Comparison of ENCODE assay signal across 8 mouse cellular contexts in the genomic region with DNA sequence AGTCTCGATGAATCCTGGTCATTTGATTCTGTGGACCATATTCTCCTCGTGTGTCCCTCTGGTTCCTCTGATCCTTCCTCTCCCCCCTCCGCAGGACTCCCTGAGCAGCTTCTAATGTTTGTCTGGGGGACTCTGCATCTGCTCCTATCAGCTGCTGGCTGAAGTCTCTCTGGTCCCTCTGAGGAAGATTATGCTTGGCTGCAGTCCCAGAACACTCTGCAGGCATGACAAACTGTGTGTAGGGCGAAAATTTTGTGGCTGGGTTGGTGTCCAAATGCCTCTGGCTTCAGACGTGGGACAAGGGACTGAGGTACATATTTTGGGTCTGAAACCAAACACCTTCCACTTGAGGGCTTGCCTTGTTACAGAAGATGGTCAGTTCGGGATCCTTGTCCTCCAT. TPM values are rescaled to one million over a fixed set of nuclear protein-coding genes. Genes with fewer than 3 reads are reported as not detected.
DNase-seq lines count a peak whose midpoint lies in the region; ATAC-seq lines count a peak whose summit lies in the region.

No protein-coding gene starts in this region.

- H3K27me3 ChIP-seq in intestine, embryonic 16.5 days (replicated peaks; ENCODE audit: control insufficient read depth, insufficient read depth, low read length), result no peaks in the 10 kb centered on the region

- H3K9me3 ChIP-seq in intestine, embryonic 16.5 days (ENCODE audit: control insufficient read depth, low read length), result no peaks in the 10 kb centered on the region

- H3K36me3 ChIP-seq in intestine, embryonic 16.5 days (ENCODE audit: control insufficient read depth, insufficient read depth, low read length), result no peaks in the 10 kb centered on the region

- DNase-seq in cerebellum, postnatal 25 days, result peak; percentile 21 to 39
- no peak for DNase-seq in cerebellum, adult 9-11 months
- DNase-seq in MEL-GATA-1-ER (ENCODE audit: extremely low read depth, low read depth), result peak; percentile 69
- DNase-seq in gastrocnemius, postnatal 10 days, result peak; percentile 59
- DNase-seq in lung, postnatal 10 days, result peak; percentile 85
- peak; percentile 53 for DNase-seq in telencephalon, adult 2 months (ENCODE audit: low read depth, low spot score)
- no peak for DNase-seq in c-Kit-positive CD71-positive TER-119-positive erythroid progenitor cells, embryonic 14.5 days (ENCODE audit: low spot score)

- no peak overlapping the region for H3K4me3 ChIP-seq in intestine, embryonic 16.5 days (ENCODE audit: low read length)

- no peak overlapping the region for H3K9ac ChIP-seq in intestine, embryonic 16.5 days (ENCODE audit: low read depth, low read length)

- H3K4me2 ChIP-seq in intestine, embryonic 16.5 days (ENCODE audit: low read depth, low read length), result no peak overlapping the region

- 0 out of 2 replicates have a peak overlapping the region, but pooled peaks have one; percentile 0 for H3K27ac ChIP-seq in intestine, embryonic 16.5 days (ENCODE audit: low read length)

- peak; percentile 66 for ATAC-seq in intestine, embryonic 16.5 days

- WGBS in intestine, embryonic 16.5 days, result 50% methylated on average over 6 of the region's 6 CpGs

- peaks cover 8% of the 10 kb centered on the region for H3K4me1 ChIP-seq in intestine, embryonic 16.5 days (ENCODE audit: control insufficient read depth, insufficient read depth, low read length)

RNA-seq across cellular contexts. Expression of gene Gm5148, which starts 13.1 kb away (rescaled TPM):
- under 1 TPM in 1 of 2 experiments, not detected in 1; 0.25 TPM for total RNA-seq in gastrocnemius, postnatal 10 days (2021)
- 4.0 and 5.9 TPM in 2 replicates for polyA plus RNA-seq in intestine, embryonic 16.5 days (2015; fragmentation: Nextera tagmentation; extraction: Ambion mirVana)

Comparison
In these comparisons a context has a peak if more than half of its experiments do, and no peak if none do; other contexts are left out.
1. DNase-seq: peak in cerebellum, postnatal 25 days (2 of 2), MEL-GATA-1-ER (single experiment), gastrocnemius, postnatal 10 days (single experiment), lung, postnatal 10 days (single experiment) and telencephalon, adult 2 months (single experiment); none in cerebellum, adult 9-11 months (single experiment) and c-Kit-positive CD71-positive TER-119-positive erythroid progenitor cells, embryonic 14.5 days (single experiment).